Mouse (Mus musculus) liver, adult 2 months (tissue): ENCODE results near the gene Limk1.

Experiments used
- CTCF ChIP-seq: fragments of 200-500 bp; IDR thresholded peaks from 2 replicates; pipeline ENCODE4 v1.5.1; 2011; ENCODE audit warnings: low read depth, low read length, control low read depth
- POLR2A ChIP-seq: fragments of 200-500 bp; IDR thresholded peaks from 2 replicates; pipeline ENCODE4 v1.6.1; 2011; ENCODE audit warnings: low read length, control low read depth; ENCODE audit not compliant: insufficient read depth; ENCODE audit errors: extremely low read depth

DNA sequence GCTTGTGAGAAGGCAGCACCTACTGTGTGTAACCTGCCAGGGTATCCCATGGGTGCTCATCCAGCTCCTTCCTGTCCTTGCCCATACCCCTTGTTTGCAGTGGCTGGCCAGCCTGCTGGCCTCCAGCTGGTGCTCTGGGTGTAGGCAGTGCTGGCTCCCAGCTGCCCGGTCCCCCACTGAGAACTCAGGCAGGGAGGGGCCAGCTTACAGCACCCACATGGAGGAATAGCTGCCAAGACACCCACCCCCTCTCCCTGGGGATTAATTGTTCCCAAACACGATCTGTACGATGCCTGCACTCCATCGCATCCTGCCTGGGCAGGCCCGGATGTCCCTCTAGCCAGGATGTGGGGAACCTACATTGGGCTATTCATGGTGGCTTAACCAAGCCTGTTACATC, 45.7 kb upstream of the Limk1 start:
- TF ChIP-seq CTCF = no peak
- no peak for TF ChIP-seq POLR2A
